Mouse (Mus musculus) olfactory bulb, adult 2 months (tissue): ENCODE data around the gene Arhgap6.

Experiments
- CTCF ChIP-seq: fragments of 200-500 bp; IDR thresholded peaks from 2 replicates; pipeline ENCODE4 v1.5.1; 2012; ENCODE audit warnings: low read depth, mild to moderate bottlenecking, low read length, moderate library complexity; ENCODE audit not compliant: insufficient read depth
- POLR2A ChIP-seq: fragments of 200-500 bp; IDR thresholded peaks from 2 replicates; pipeline ENCODE4 v1.6.1; 2012; ENCODE audit warnings: mild to moderate bottlenecking, low read depth, low read length, moderate library complexity; ENCODE audit not compliant: insufficient read depth

- no peak for TF ChIP-seq POLR2A
- TF ChIP-seq CTCF, result no peak
These were observed 531.2 kb downstream of the Arhgap6 start for GRCm38 (mm10) chrX:169325929-169326595.
